Mouse (Mus musculus): ENCODE measurements around the gene Gm9922. TPM values are rescaled to one million over a fixed set of nuclear protein-coding genes. Genes with fewer than 3 reads are reported as not detected.

The Gm9922 gene
- polyA plus RNA-seq, 1 experiment from 2014 or later = not detected

DNA sequence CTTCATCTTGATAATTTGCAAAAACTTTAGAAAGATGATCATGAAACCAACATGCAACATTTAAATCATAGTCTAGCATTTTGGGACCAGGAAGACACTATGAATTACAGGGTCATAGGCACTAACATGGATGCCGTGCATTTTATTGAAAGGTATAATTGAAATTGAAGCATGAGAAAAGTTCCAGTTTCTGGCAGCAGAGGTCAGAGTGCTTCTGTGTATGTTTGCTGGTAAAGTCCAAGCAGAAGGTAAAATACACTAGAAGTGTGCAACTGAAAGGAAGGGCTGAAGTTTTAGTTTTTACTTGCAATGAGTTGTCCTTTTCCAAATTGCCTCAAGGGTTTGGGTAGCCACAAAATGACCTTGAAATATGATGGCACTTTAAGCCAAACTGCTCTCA, 32.7 kb upstream of the Gm9922 start:
- H3K9me3 ChIP-seq (ENCODE audit: control insufficient read depth, low read length) = no peaks in the 10 kb centered on the region
- H3K4me2 ChIP-seq (replicated peaks; ENCODE audit: low read depth, low read length) = no peak overlapping the region
- H3K4me3 ChIP-seq (ENCODE audit: low read depth, low read length) = no peak overlapping the region
- ATAC-seq (ENCODE audit: low FRiP score) (no peak), DNase-seq (ENCODE audit: low spot score) (no peak)
- H3K36me3 ChIP-seq (ENCODE audit: control insufficient read depth, insufficient read depth, low read length) = no peaks in the 10 kb centered on the region
- no peak overlapping the region for H3K27ac ChIP-seq (ENCODE audit: low read depth, low read length)
- no peak overlapping the region for H3K9ac ChIP-seq (ENCODE audit: low read depth, low read length)
- H3K27me3 ChIP-seq (ENCODE audit: control insufficient read depth, insufficient read depth, low read length) = no peaks in the 10 kb centered on the region
- 57% methylated on average over 1 of the region's 1 CpGs for WGBS
- no peaks in the 10 kb centered on the region for H3K4me1 ChIP-seq (replicated peaks; ENCODE audit: control insufficient read depth, insufficient read depth, low read length)

DNA sequence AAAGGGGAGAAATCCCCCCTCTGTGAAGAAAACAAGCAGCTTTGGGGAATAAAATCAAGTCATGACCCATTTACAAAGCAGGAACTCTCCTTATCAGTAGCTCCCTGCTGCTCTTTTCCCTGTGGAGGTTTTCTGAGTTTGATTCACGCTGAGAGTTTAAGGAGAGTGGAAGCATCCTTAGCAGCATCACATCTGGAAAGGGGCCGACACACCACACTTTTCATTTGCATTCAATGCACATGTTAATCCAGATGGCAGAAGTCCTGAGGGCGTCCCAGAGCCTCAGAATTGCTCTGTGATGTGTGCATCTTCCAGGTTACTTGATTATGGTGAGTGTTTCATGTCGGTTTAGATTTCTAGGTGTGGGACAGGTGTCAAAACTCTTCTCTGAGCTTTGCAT, 25.8 kb upstream of the Gm9922 start:
- 43% methylated on average over 4 of the region's 4 CpGs for WGBS
- Histone ChIP-seq H3K9ac (ENCODE audit: low read depth, low read length) (no peak overlapping the region), H3K27me3 (ENCODE audit: control insufficient read depth, insufficient read depth, low read length) (no peaks in the 10 kb centered on the region)

DNA sequence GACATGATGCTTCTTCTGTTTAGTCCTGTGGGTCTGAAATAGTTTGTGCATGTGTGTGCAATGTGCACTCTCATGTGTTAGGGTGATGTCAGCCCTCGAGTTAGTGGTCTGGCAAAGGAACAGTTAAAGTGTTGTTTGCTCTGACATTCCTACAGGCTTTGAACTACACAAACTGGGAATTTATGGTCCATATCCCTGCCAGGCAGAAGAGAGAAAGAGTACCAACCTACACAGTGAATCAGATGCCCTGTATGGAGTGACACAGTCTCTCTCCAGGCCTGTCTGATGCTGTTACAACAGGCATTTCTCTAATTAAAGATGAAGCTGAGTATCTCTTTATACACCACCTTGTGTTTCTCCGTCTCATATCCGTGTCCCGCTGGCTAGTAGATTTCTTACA, 21.3 kb upstream of the Gm9922 start:
- Histone ChIP-seq H3K9me3 (ENCODE audit: control insufficient read depth, low read length) (no peaks in the 10 kb centered on the region), H3K27ac (ENCODE audit: low read depth, low read length) (no peak overlapping the region), H3K9ac (ENCODE audit: low read depth, low read length) (no peak overlapping the region), H3K4me1 (replicated peaks; ENCODE audit: control insufficient read depth, insufficient read depth, low read length) (no peaks in the 10 kb centered on the region), H3K36me3 (ENCODE audit: control insufficient read depth, insufficient read depth, low read length) (no peaks in the 10 kb centered on the region), H3K4me3 (ENCODE audit: low read depth, low read length) (no peak overlapping the region), H3K27me3 (ENCODE audit: control insufficient read depth, insufficient read depth, low read length) (no peaks in the 10 kb centered on the region), H3K4me2 (replicated peaks; ENCODE audit: low read depth, low read length) (no peak overlapping the region)
- DNase-seq (ENCODE audit: low spot score) (no peak), ATAC-seq (ENCODE audit: low FRiP score) (no peak)
- 88% methylated on average over 4 of the region's 4 CpGs for WGBS

More for the DNA sequence above, 25.8 kb upstream of the Gm9922 start:
- Histone ChIP-seq H3K4me1 (replicated peaks; ENCODE audit: control insufficient read depth, insufficient read depth, low read length) (no peaks in the 10 kb centered on the region), H3K36me3 (ENCODE audit: control insufficient read depth, insufficient read depth, low read length) (no peaks in the 10 kb centered on the region), H3K27ac (ENCODE audit: low read depth, low read length) (no peak overlapping the region), H3K4me2 (replicated peaks; ENCODE audit: low read depth, low read length) (no peak overlapping the region), H3K4me3 (ENCODE audit: low read depth, low read length) (no peak overlapping the region), H3K9me3 (ENCODE audit: control insufficient read depth, low read length) (no peaks in the 10 kb centered on the region)
- no peak for DNase-seq (ENCODE audit: low spot score)
- no peak for ATAC-seq (ENCODE audit: low FRiP score)

DNA sequence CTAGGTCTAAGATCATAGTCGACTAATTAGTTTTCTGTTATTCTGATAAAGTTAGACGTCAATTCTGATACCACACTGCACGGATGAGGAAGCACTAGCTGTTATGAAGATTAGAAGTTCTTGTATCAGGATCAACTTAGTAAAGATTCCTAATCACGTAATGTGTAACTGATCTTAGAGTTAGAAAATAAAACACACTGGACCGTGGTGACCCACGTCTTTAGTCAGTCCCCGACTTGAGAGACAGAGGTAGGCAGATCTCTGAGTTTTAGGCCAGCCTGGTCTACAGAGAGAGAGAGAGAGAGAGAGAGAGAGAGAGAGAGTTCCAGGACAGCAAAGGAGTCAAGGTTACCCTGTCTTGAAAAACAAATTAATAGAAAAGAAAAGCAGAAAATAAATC, 18.8 kb upstream of the Gm9922 start:
- Histone ChIP-seq H3K4me3 (ENCODE audit: low read depth, low read length) (no peak overlapping the region), H3K9me3 (ENCODE audit: control insufficient read depth, low read length) (no peaks in the 10 kb centered on the region), H3K27ac (ENCODE audit: low read depth, low read length) (no peak overlapping the region), H3K4me2 (replicated peaks; ENCODE audit: low read depth, low read length) (no peak overlapping the region), H3K9ac (ENCODE audit: low read depth, low read length) (no peak overlapping the region), H3K36me3 (ENCODE audit: control insufficient read depth, insufficient read depth, low read length) (no peaks in the 10 kb centered on the region), H3K4me1 (replicated peaks; ENCODE audit: control insufficient read depth, insufficient read depth, low read length) (no peaks in the 10 kb centered on the region), H3K27me3 (ENCODE audit: control insufficient read depth, insufficient read depth, low read length) (no peaks in the 10 kb centered on the region)
- WGBS = 89% methylated on average over 7 of the region's 7 CpGs
- ATAC-seq (ENCODE audit: low FRiP score) (no peak), DNase-seq (ENCODE audit: low spot score) (no peak)

DNA sequence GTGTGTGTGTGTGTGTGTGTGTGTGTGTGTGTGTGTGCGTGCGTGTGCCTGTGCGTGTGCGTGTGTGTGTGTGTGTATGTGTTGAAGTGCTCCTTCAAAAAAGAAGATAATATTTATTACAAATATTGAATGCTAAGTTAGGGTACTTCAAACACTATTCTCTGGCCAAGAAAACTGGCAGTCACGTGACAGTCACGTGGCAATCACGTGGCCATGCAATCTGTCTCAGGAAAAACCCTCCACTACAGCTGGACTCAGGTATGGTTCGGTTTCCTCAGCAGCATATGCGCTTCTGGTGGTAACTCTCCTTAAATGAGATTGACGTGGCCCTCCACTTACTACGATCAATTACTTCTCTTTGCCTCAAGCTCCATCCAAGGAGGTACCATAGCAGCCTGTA, 18.2 kb upstream of the Gm9922 start:
- H3K4me3 ChIP-seq (ENCODE audit: low read depth, low read length) = no peak overlapping the region
- no peaks in the 10 kb centered on the region for H3K4me1 ChIP-seq (replicated peaks; ENCODE audit: control insufficient read depth, insufficient read depth, low read length)
- no peaks in the 10 kb centered on the region for H3K27me3 ChIP-seq (ENCODE audit: control insufficient read depth, insufficient read depth, low read length)
- 94% methylated on average over 11 of the region's 11 CpGs for WGBS
- H3K9me3 ChIP-seq (ENCODE audit: control insufficient read depth, low read length) = no peaks in the 10 kb centered on the region
- ATAC-seq (ENCODE audit: low FRiP score) = no peak
- H3K9ac ChIP-seq (ENCODE audit: low read depth, low read length) = no peak overlapping the region
- H3K27ac ChIP-seq (ENCODE audit: low read depth, low read length) = no peak overlapping the region
- H3K4me2 ChIP-seq (replicated peaks; ENCODE audit: low read depth, low read length) = no peak overlapping the region
- DNase-seq (ENCODE audit: low spot score) = no peak
- H3K36me3 ChIP-seq (ENCODE audit: control insufficient read depth, insufficient read depth, low read length) = no peaks in the 10 kb centered on the region

DNA sequence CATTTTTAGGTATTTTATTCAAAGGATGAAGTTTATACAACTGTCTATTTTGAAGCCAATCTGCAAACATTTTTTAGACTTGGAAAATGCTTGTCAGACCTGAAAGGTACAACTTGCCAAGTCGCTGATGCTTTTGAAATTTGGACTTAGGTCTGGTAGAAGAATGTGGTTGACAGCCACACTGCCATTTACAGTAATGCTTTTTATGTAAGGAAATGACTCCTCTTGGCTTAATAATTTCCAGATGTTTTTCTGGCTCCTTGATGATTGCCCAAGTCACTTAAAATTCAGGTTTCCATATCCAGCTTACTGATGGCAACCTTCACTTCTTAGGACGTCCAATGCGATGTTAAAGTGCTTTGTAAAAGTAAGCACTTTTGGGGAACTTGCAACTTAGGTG, 17.0 kb upstream of the Gm9922 start:
- Histone ChIP-seq H3K27ac (ENCODE audit: low read depth, low read length) (no peak overlapping the region), H3K9ac (ENCODE audit: low read depth, low read length) (no peak overlapping the region), H3K9me3 (ENCODE audit: control insufficient read depth, low read length) (no peaks in the 10 kb centered on the region), H3K36me3 (ENCODE audit: control insufficient read depth, insufficient read depth, low read length) (no peaks in the 10 kb centered on the region), H3K4me2 (replicated peaks; ENCODE audit: low read depth, low read length) (no peak overlapping the region), H3K4me1 (replicated peaks; ENCODE audit: control insufficient read depth, insufficient read depth, low read length) (no peaks in the 10 kb centered on the region), H3K27me3 (ENCODE audit: control insufficient read depth, insufficient read depth, low read length) (no peaks in the 10 kb centered on the region), H3K4me3 (ENCODE audit: low read depth, low read length) (no peak overlapping the region)
- DNase-seq (ENCODE audit: low spot score) (no peak), ATAC-seq (ENCODE audit: low FRiP score) (no peak)
- 77% methylated on average over 3 of the region's 3 CpGs for WGBS

DNA sequence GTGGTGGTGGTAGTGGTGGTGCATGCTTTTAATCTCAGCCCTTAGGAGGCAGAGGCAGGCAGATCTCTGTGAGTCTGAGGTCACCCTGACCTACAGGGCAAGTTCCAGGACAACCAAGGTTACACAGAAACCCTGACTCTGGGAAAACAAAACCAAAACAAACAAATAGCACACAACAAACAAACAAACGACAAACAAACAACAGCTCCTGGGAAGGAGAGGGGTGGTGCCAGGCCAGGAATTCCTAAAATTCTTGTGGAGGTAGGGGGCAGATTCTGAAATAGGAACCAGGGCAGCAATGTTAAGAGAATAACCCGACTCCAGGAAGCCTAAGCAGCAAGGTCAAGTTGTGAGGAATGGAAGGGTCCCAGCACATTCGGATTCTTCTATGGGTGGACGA, 7.9 kb upstream of the Gm9922 start:
- no peaks in the 10 kb centered on the region for H3K4me1 ChIP-seq (replicated peaks; ENCODE audit: control insufficient read depth, insufficient read depth, low read length)
- H3K9ac ChIP-seq (ENCODE audit: low read depth, low read length) = no peak overlapping the region
- DNase-seq (ENCODE audit: low spot score) = no peak
- H3K9me3 ChIP-seq (ENCODE audit: control insufficient read depth, low read length) = no peaks in the 10 kb centered on the region
- ATAC-seq (ENCODE audit: low FRiP score) = no peak
- 77% methylated on average over 4 of the region's 4 CpGs for WGBS
- H3K4me2 ChIP-seq (replicated peaks; ENCODE audit: low read depth, low read length) = no peak overlapping the region
- no peak overlapping the region for H3K4me3 ChIP-seq (ENCODE audit: low read depth, low read length)
- no peak overlapping the region for H3K27ac ChIP-seq (ENCODE audit: low read depth, low read length)
- H3K36me3 ChIP-seq (ENCODE audit: control insufficient read depth, insufficient read depth, low read length) = no peaks in the 10 kb centered on the region
- H3K27me3 ChIP-seq (ENCODE audit: control insufficient read depth, insufficient read depth, low read length) = no peaks in the 10 kb centered on the region

DNA sequence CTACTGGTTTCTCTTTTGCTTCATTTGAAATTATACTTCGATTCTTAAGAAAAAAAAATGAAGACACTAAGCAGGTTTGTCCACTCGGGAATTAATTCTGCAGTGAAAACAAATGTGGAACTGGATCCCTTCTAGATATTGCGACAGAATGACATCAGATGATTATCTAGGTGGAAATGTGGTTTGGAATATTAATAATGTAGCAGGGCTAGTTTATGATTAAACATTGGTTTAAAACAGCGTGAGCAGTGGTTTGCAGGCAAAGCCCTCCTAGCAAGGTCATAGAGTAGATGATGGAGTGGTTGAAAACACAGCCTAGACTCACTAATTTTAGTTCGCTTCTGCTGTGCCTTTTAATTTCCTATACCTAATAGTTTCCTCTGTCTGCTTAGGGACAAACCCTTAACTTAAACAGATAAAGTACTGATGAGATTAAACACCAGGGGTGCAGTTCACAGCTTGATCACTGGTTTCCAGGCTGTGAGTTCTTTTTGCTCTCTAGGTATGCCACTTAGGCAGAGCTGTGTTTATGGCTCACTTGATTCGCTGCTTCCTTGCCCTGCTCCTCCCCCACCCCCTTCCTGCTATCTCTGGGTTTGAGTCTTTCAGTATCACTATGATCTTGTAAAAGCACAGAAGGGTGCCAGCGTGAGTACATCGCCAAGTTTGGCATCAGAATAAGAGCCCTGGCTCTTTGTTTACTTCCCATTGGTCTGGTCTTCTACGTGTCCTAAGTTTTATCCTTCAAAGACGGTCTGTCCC, 4.1 kb upstream of the Gm9922 start:
- WGBS = 28% methylated on average over 10 of the region's 10 CpGs
- Histone ChIP-seq H3K9ac (ENCODE audit: low read depth, low read length) (no peak overlapping the region), H3K27me3 (ENCODE audit: control insufficient read depth, insufficient read depth, low read length) (peaks cover 21% of the 10 kb centered on the region), H3K27ac (ENCODE audit: low read depth, low read length) (no peak overlapping the region), H3K36me3 (ENCODE audit: control insufficient read depth, insufficient read depth, low read length) (no peaks in the 10 kb centered on the region), H3K4me1 (replicated peaks; ENCODE audit: control insufficient read depth, insufficient read depth, low read length) (peaks cover 2% of the 10 kb centered on the region; the same call in 1 of the 2 replicates), H3K9me3 (ENCODE audit: control insufficient read depth, low read length) (no peaks in the 10 kb centered on the region), H3K4me2 (replicated peaks; ENCODE audit: low read depth, low read length) (no peak overlapping the region), H3K4me3 (ENCODE audit: low read depth, low read length) (no peak overlapping the region)
- ATAC-seq (ENCODE audit: low FRiP score) (no peak), DNase-seq (ENCODE audit: low spot score) (no peak)

DNA sequence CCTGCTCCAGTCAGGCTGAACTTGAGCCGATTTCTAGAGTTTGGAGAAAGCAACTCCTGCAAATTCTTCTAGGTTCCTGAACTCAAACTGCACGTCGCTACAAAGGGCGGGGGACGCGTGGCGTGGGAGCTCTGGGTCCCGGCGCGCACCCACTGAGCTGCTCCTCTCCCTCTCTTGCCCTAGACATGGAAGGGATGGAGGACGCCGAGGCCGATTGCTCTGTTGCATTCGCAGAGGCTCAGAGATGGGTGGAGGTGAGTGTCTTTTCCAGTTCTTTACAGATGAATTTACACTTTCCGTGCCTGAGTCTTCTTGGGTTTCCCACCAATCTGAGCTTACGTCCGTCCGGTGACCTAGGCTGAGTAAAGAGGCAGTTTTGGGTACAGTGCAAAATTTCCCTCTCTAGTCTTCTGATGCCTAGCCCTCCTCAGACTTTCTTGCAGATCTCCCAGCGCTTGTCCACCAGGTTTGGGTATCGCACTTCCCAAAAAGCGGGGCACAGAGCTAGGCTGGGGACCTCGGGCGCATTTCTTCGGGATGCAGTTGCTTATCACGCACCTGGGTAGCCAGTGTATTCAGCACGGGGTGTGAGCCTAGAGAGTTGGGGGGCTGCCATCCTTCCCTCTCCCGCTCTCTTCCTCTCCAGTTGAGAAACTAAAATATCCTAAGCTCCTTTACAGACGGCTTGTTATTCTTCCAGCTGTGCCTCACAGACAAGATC, 518 bp upstream of the Gm9922 start:
- ATAC-seq (ENCODE audit: low FRiP score) = peak; percentile 59; the same call in 1 of the 2 replicates
- peak overlapping the region; percentile 58 for H3K9ac ChIP-seq (ENCODE audit: low read depth, low read length)
- H3K4me2 ChIP-seq (replicated peaks; ENCODE audit: low read depth, low read length) = peak overlapping the region; percentile 99
- H3K4me3 ChIP-seq (ENCODE audit: low read depth, low read length) = peak overlapping the region; percentile 69
- no peaks in the 10 kb centered on the region for H3K36me3 ChIP-seq (ENCODE audit: control insufficient read depth, insufficient read depth, low read length)
- H3K4me1 ChIP-seq (replicated peaks; ENCODE audit: control insufficient read depth, insufficient read depth, low read length) = peaks cover 2% of the 10 kb centered on the region; the same call in 1 of the 2 replicates
- under 1% methylated on average over 28 of the region's 28 CpGs for WGBS
- peaks cover 26% of the 10 kb centered on the region for H3K27me3 ChIP-seq (ENCODE audit: control insufficient read depth, insufficient read depth, low read length)
- H3K9me3 ChIP-seq (ENCODE audit: control insufficient read depth, low read length) = no peaks in the 10 kb centered on the region
- no peak overlapping the region for H3K27ac ChIP-seq (ENCODE audit: low read depth, low read length)
- no peak for DNase-seq (ENCODE audit: low spot score)

All from hindbrain, embryonic 11.5 days (tissue).